Mouse (Mus musculus) granulocyte monocyte progenitor cell, adult 5-6 weeks (primary cell): ENCODE results near the gene Ninj2. TPM values are rescaled to one million over a fixed set of nuclear protein-coding genes. Genes with fewer than 3 reads are reported as not detected.

Experiments
- ATAC-seq: replicated peaks from 2 replicates; pipeline ENCODE4 v1.8.0; 2016; ENCODE audit warnings: mild to moderate bottlenecking, moderate TSS enrichment, inconsistent platforms; ENCODE audit not compliant: poor library complexity, severe bottlenecking
- total RNA-seq, 2 experiments: library from RNA; stranded (forward) in 1 of 2; stranded (reverse) in 1 of 2; fragments of 200-712, 200-1000 nt in 1 of 2; fragments of >200 nt in 1 of 2; fragmentation: Nextera tagmentation in 1 of 2; gene quantifications; 2 replicates each; pipeline ENCODE4 v1.2.3; 2014 to 2017

Gene Ninj2
- total RNA-seq, 2 experiments from 2014 or later = not detected

DNA sequence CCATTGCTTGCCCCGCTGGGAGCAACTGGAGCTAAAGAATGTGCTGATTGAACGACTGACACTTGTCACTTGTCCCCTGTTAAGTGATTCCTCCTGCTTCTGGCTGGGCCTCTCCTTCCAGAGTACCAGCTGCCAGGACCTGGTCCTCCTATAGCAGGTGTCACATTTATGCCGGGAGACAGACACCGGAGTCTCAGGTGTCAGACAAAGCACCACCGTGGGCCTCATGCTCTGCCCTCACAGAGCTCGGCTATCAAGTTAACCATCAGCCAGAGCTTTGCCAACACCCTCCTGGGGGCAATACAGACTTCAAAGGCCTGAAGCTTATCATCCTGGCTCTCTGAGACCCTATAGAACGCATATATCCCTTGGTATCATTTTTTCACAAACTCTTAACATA lies 142.7 kb downstream of the Ninj2 start:
- ATAC-seq = no peak

DNA sequence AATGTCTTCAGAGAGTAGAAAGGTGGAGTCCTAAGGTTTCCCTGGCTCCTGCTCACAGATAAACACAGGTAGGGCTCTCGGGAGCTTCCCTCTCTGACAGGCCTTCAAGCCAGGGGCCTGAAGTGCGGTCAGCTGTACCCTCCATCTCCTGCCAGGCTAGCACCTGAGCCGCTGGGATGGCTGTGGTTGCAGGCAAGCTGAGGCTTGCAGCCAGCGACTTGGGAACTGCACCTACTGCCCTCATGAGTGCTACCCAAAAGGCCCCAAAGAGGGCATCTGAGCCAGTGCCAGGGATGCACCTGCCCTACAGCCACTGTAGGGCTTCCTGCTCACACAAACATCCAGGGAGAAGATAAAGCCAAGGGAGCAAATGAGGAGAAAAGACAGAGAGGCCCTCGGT lies 147.3 kb downstream of the Ninj2 start:
- no peak for ATAC-seq

DNA sequence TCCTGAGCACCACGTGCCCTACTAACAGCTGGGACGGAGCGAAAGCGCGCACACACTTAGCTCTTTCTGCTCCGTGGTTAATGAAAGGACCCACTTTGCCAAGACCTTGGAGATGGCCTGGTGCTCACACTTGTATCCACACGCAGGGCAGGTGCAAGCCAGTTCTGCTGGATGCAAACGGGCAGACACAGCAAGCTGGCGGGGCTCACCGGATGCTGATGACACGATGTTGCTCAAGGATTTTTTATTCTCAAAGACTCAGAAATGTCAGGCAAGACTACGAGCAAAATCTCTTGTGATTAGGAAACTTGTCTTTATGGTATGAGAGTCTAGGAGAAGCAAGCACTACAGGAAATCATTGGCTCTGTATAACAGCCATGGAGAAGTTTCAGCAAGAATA lies 148.3 kb downstream of the Ninj2 start:
- ATAC-seq = no peak

DNA sequence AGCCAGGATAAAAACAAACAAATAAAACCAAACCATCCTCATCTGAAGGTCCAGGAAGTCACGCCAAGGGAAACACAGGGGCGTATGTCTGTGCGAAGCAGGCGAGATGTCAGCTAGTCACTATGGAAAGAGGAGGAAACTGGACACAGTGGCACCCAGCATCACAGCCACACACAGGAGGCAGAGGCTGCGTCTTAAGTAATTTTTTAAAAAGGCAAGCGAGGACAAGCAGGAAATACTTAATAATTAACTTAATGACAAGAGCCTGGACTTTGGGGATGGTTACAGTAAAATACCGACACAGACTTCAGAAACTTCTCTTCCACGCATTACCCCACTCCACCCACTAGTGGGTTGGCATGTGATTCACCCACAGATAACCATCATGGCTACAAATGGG lies 149.4 kb downstream of the Ninj2 start:
- ATAC-seq = no peak

DNA sequence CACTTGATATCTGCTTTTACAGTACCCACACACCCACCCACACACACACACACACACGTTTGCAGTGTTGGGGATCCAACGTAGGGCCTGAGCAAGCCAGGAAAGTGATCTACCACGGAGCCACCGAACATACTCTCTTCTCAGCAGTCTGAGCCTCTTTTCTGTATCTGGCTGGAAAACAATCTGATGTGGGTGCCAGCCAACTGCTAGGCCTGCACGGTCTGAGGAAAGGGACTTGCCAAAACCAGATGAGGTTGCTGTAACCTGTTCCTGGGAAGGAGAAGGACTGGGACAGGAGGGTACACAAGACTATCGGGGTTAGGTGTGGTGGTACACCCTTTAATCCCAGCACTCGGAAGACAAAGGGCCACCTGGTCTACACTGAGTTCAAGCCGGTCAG lies 150.1 kb downstream of the Ninj2 start:
- ATAC-seq = no peak

DNA sequence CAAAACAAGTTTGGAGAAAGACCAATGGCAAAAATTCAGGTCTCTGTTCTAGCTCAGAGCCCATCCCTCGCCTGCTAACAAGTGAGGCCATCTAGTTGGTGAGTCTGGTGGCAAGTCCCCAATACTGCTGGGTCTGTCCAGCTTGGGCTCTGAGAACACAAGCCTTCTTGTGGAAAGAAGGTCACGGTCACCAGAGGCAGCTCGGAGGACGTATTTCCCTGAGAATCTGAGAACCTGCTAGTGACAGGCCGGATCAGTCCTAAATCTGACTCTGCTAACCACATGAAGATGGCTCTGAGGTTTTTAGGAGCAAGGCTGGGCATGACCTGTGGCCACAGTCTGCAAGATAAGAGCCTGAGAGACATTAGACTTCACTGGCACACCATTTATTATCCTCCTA lies 153.5 kb downstream of the Ninj2 start:
- ATAC-seq = no peak

DNA sequence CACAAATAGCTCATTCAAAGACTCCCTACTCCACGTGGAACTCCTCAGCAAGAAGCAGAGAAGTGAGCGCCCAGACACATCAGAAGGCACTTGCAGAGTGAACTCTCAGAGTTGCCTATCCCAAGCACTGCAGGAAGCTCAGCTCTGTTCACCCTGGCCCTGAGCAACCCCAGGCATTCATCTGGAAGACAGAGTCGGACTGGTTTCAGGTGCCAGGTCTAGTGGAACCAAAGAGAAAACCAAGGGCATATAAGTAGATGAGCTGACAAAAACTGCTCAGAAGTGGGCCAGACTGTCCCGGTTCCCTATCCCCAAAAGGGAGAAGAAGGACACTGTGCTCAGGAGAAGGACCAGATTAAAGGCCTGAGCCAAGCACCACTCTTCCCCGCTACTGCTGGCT lies 156.7 kb downstream of the Ninj2 start:
- no peak for ATAC-seq

Other genes starting within 250 kb of the Ninj2 start
- 6.6 and 7.5 TPM in 2 replicates for gene Erc1, start 245.2 kb upstream of the Ninj2 start, total RNA-seq (2014; fragmentation: Nextera tagmentation)
- 4.7 and 7.2 TPM in 2 replicates for gene Erc1, start 245.2 kb upstream of the Ninj2 start, total RNA-seq (2017)
- 14.2 and 27.1 TPM in 2 replicates for gene Rad52, start 190.7 kb upstream of the Ninj2 start, total RNA-seq (2014; fragmentation: Nextera tagmentation)
- gene Rad52, start 190.7 kb upstream of the Ninj2 start, total RNA-seq (2017) = 14.9 and 19.9 TPM in 2 replicates
- 245 and 250 TPM in 2 replicates for gene Wnk1, start 54.7 kb upstream of the Ninj2 start, total RNA-seq (2014; fragmentation: Nextera tagmentation)
- gene Wnk1, start 54.7 kb upstream of the Ninj2 start, total RNA-seq (2017) = 163 and 168 TPM in 2 replicates
- not detected in 2 replicates for gene D330020A13Rik, start 201.0 kb downstream of the Ninj2 start, total RNA-seq (2014; fragmentation: Nextera tagmentation)
- not detected in 2 replicates for gene D330020A13Rik, start 201.0 kb downstream of the Ninj2 start, total RNA-seq (2017)
- not detected in 2 replicates for gene B4galnt3, start 201.2 kb downstream of the Ninj2 start, total RNA-seq (2014; fragmentation: Nextera tagmentation)
- not detected in 2 replicates for gene B4galnt3, start 201.2 kb downstream of the Ninj2 start, total RNA-seq (2017)